8 mouse cellular contexts compared by ENCODE assay signal in the genomic region with DNA sequence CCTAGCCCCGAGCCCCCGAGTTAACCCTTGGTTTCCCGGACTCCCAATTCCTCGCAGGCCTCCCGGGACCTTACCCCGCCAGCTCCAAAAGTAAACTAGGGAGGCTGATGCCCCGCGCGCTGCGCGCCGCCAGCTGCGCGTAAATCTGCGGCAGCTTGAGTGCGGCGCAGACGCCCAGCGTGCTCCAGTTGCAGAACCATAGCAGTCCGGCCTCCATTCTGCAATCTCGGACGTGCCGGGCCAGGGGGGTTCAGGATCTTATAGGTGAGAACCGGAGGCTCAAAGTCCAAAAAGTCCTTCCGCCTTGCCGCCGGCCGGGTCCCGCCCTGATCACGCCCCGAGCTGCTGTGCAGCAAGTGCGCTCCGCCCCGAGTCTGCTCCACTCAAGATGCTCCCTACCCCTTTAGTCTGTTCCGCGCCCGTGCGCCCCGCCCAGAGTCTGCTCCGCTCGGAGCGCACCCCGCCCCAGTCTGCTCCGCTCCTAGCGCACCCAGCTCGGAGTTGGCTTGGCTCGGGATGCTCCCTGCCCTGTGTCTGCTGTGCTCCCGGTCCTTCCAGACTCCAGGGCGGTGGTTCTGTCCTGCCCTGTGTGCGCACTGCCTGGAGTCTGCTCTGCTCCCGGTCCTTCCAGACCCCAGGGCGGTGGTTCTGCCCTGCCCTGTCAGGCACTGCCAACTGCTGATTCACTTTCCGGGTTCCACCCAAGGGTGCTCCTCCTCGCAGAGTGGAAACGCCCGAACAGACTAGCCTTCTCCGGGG. TPM values are rescaled to one million over a fixed set of nuclear protein-coding genes. Genes with fewer than 3 reads are reported as not detected.
A peak's percentile ranks its signal among the peaks of the same experiment; 100 is the strongest.
DNase-seq lines count a peak whose midpoint lies in the region; ATAC-seq and TF ChIP-seq lines count a peak whose summit lies in the region.

A gene (minus strand): TSS at position 670 of the 759 bp plus-strand sequence.

- 1% methylated on average over 57 of the region's 57 CpGs for WGBS in cerebellum, adult 2 months
- under 1% methylated on average over 57 of the region's 57 CpGs for WGBS in hindbrain, embryonic 10.5 days
- WGBS in lung, postnatal 0 days, result under 1% methylated on average over 57 of the region's 57 CpGs

- no peak for TF ChIP-seq RAD21 in MEL (IDR thresholded peaks at IDR 0.05; ENCODE audit: low read depth, low read length)

- H3K9me3 ChIP-seq in MEL (replicated peaks; ENCODE audit: insufficient read depth, low read length), result no peaks in the 10 kb centered on the region
- H3K9me3 ChIP-seq in hindbrain, embryonic 10.5 days, result no peaks in the 10 kb centered on the region
- no peaks in the 10 kb centered on the region for H3K9me3 ChIP-seq in lung, postnatal 0 days (ENCODE audit: low read length)

- peak within 1 kb of the TSS; percentile 47 for H3K27ac ChIP-seq in MEL (ENCODE audit: control insufficient read depth, low read depth, low read length)
- no peak within 1 kb of the TSS for H3K27ac ChIP-seq in cerebellum, adult 2 months (ENCODE audit: insufficient read depth, low read length)
- peak within 1 kb of the TSS; percentile 54 for H3K27ac ChIP-seq in hindbrain, embryonic 10.5 days
- H3K27ac ChIP-seq in lung, postnatal 0 days (ENCODE audit: low read length), result no peak within 1 kb of the TSS

- H3K4me3 ChIP-seq in MEL (ENCODE audit: control insufficient read depth in 1 of 2, insufficient read depth in 1 of 2, low read depth in 2 of 2, low read length in 2 of 2), result peak within 1 kb of the TSS; percentile 89 to 98
- H3K4me3 ChIP-seq in cerebellum, adult 2 months (replicated peaks; ENCODE audit: insufficient read depth, low read depth, low read length), result peak within 1 kb of the TSS; percentile 6
- H3K4me3 ChIP-seq in hindbrain, embryonic 10.5 days, result peak within 1 kb of the TSS; percentile 60
- H3K4me3 ChIP-seq in lung, postnatal 0 days (ENCODE audit: low read depth, low read length), result peak within 1 kb of the TSS; percentile 60

- peak within 1 kb of the TSS; percentile 85 for H3K4me2 ChIP-seq in lung, postnatal 0 days (replicated peaks; ENCODE audit: low read depth, low read length)

- DNase-seq in MEL (ENCODE audit: low read depth, low spot score), result peak; percentile 96
- DNase-seq in cerebellum, adult 2 months, result peak; percentile 47 to 55
- peak; percentile 78 for DNase-seq in hindbrain, embryonic 10.5 days (ENCODE audit: low spot score)
- DNase-seq in layer of hippocampus, adult 9-11 months, result peak; percentile 66
- peak; percentile 93 for DNase-seq in lung, postnatal 0 days (ENCODE audit: low spot score)
- peak; percentile 50 for DNase-seq in ovary, postnatal 10 days (ENCODE audit: low spot score)
- DNase-seq in thymus, postnatal 14 days, result peak; percentile 94

- peak within 1 kb of the TSS; percentile 76 for H3K9ac ChIP-seq in MEL (ENCODE audit: control insufficient read depth, low read depth, low read length, poor library complexity, severe bottlenecking)
- peak within 1 kb of the TSS; percentile 5; the same call in 1 of the 2 replicates for H3K9ac ChIP-seq in lung, postnatal 0 days (replicated peaks; ENCODE audit: low read depth)

- no peaks in the 10 kb centered on the region for H3K27me3 ChIP-seq in MEL (ENCODE audit: control insufficient read depth in 1 of 2, insufficient read depth in 2 of 2, low read length in 2 of 2)
- peaks cover 2% of the 10 kb centered on the region; the same call in 1 of the 2 replicates for H3K27me3 ChIP-seq in cerebellum, adult 2 months (ENCODE audit: control insufficient read depth, insufficient read depth, low read length)
- peaks cover 53% of the 10 kb centered on the region for H3K27me3 ChIP-seq in hindbrain, embryonic 10.5 days (ENCODE audit: insufficient read depth, poor library complexity, severe bottlenecking)
- H3K27me3 ChIP-seq in lung, postnatal 0 days (replicated peaks; ENCODE audit: insufficient read depth, low read length), result 0 out of 2 replicates have a peak, but pooled peaks cover 6% of the 10 kb centered on the region

- peak; percentile 56 to 75; a peak in 3 of 4 replicates for TF ChIP-seq POLR2A in MEL (IDR thresholded peaks at IDR 0.05; ENCODE audit: control insufficient read depth in 1 of 2, insufficient read depth in 1 of 2, low read depth in 1 of 2, low read length in 2 of 2, poor library complexity in 1 of 2)
- no peak for TF ChIP-seq POLR2A in cerebellum, adult 2 months (IDR thresholded peaks at IDR 0.05; ENCODE audit: borderline replicate concordance, insufficient read depth, low read length)

- H3K4me1 ChIP-seq in MEL (ENCODE audit: control insufficient read depth in 1 of 2, insufficient read depth in 2 of 2, low read length in 2 of 2), result peaks cover 3 to 13% of the 10 kb centered on the region in 2 experiments; a peak in 3 of 4 replicates
- H3K4me1 ChIP-seq in cerebellum, adult 2 months (ENCODE audit: control insufficient read depth, insufficient read depth, low read length), result no peaks in the 10 kb centered on the region; the same call in 1 of the 2 replicates
- peaks cover 22% of the 10 kb centered on the region for H3K4me1 ChIP-seq in hindbrain, embryonic 10.5 days (replicated peaks)
- H3K4me1 ChIP-seq in lung, postnatal 0 days (ENCODE audit: insufficient read depth, low read depth, low read length), result peaks cover 8% of the 10 kb centered on the region

- 0 out of 4 replicates have a peak, but pooled peaks of 1 of the 2 experiments have one; percentile 17 for TF ChIP-seq EP300 in MEL (IDR thresholded peaks at IDR 0.05; ENCODE audit: low read depth in 1 of 2, low read length in 2 of 2)
- peak; percentile 33; the same call in 1 of the 2 replicates for TF ChIP-seq EP300 in lung, postnatal 0 days (IDR thresholded peaks at IDR 0.05)

- TF ChIP-seq CTCF in MEL (IDR thresholded peaks at IDR 0.05 in 2 of 3, conservative IDR thresholded peaks at IDR 0.05 in 1 of 3; ENCODE audit: control insufficient read depth in 1 of 3, insufficient read depth in 1 of 3, low read depth in 2 of 3, low read length in 3 of 3, poor library complexity in 1 of 3, severe bottlenecking in 1 of 3), result no peak
- TF ChIP-seq CTCF in cerebellum, adult 2 months (IDR thresholded peaks at IDR 0.05; ENCODE audit: borderline replicate concordance, insufficient read depth, low read depth, low read length), result no peak
- no peak for TF ChIP-seq CTCF in lung, postnatal 0 days (IDR thresholded peaks at IDR 0.05)

- peak; percentile 78 for ATAC-seq in frontal cortex, adult (ENCODE audit: low TSS enrichment)
- peak; percentile 95 for ATAC-seq in lung, postnatal 0 days

- H3K79me2 ChIP-seq in MEL (ENCODE audit: control insufficient read depth, insufficient read depth, low read length, poor library complexity), result no peaks in the 10 kb centered on the region; the same call in 1 of the 2 replicates

- no peaks in the 10 kb centered on the region for H3K36me3 ChIP-seq in MEL (ENCODE audit: control insufficient read depth in 1 of 2, insufficient read depth in 2 of 2, low read length in 2 of 2)
- peaks cover 7% of the 10 kb centered on the region for H3K36me3 ChIP-seq in hindbrain, embryonic 10.5 days
- H3K36me3 ChIP-seq in lung, postnatal 0 days (ENCODE audit: insufficient read depth, low read length), result no peaks in the 10 kb centered on the region

TF ChIP-seq in MEL, 35 proteins besides CTCF, POLR2A, EP300 and RAD21:
- TF ChIP-seq SIN3A (IDR thresholded peaks at IDR 0.05; ENCODE audit: low read length) (peak; percentile 39), NELFE (IDR thresholded peaks at IDR 0.05; ENCODE audit: low read depth, low read length) (0 out of 2 replicates have a peak, but pooled peaks have one; percentile 36), GATA1 (IDR thresholded peaks at IDR 0.05; ENCODE audit: low read depth, low read length) (no peak), NRF1 (IDR thresholded peaks at IDR 0.05; ENCODE audit: insufficient read depth, low read depth, low read length, poor library complexity, severe bottlenecking) (peak; percentile 55; the same call in 1 of the 2 replicates), ELF1 (IDR thresholded peaks at IDR 0.05; ENCODE audit: low read depth, low read length) (peak; percentile 71), CHD2 (IDR thresholded peaks at IDR 0.05; ENCODE audit: low read length) (no peak), TCF12 (IDR thresholded peaks at IDR 0.05; ENCODE audit: low read depth, low read length) (no peak), JUND (IDR thresholded peaks at IDR 0.05; ENCODE audit: low read depth, low read length) (no peak), MXI1 (IDR thresholded peaks at IDR 0.05; ENCODE audit: low read depth, low read length) (no peak; the same call in 1 of the 2 replicates), RCOR1 (IDR thresholded peaks at IDR 0.05; ENCODE audit: low read depth, low read length) (no peak), KAT2A (conservative IDR thresholded peaks at IDR 0.05; ENCODE audit: low read depth, low read length) (no peak), USF2 (IDR thresholded peaks at IDR 0.05; ENCODE audit: borderline replicate concordance in 1 of 2, insufficient read depth in 1 of 2, low read depth in 1 of 2, low read length in 2 of 2) (no peak)
TF ChIP-seq in MEL: peak in this region for 4.

RNA-seq across cellular contexts. Expression of the gene that starts here (rescaled TPM):
- total RNA-seq in MEL (2012; rRNA removed), result 5.2 and 5.7 TPM in 2 replicates
- 10 to 100 TPM in 1 of 2 experiments, not detected in 1; 13.1 TPM for polyA plus RNA-seq in MEL (2012; ENCODE audit: insufficient read depth in 1 of 2, insufficient read length in 2 of 2, low read depth in 1 of 2, low replicate concordance in 2 of 2, missing spikeins in 1 of 2)
- polyA plus RNA-seq in cerebellum, adult 2 months (2012; rRNA removed), result 0.62 and 1.4 TPM in 2 replicates
- polyA plus RNA-seq in hindbrain, embryonic 10.5 days (2016; fragmentation: Nextera tagmentation; extraction: Ambion mirVana), result 3.6 and 4.2 TPM in 2 replicates
- 10.6 and 11.5 TPM in 2 replicates for polyA plus RNA-seq in lung, postnatal 0 days (2015; fragmentation: Nextera tagmentation; extraction: Ambion mirVana)

Comparison
In these comparisons a context has a peak if more than half of its experiments do, and no peak if none do; other contexts are left out.
1. H3K27ac ChIP-seq: peak in MEL (single experiment) and hindbrain, embryonic 10.5 days (single experiment); none in cerebellum, adult 2 months (single experiment) and lung, postnatal 0 days (single experiment).
2. H3K4me3 ChIP-seq: peak in every context shown above with its lines; median percentile 94 in MEL; 60 in hindbrain, embryonic 10.5 days; 60 in lung, postnatal 0 days; 6 in cerebellum, adult 2 months.
3. Peak in every context shown above with its lines, with median percentiles within 50 percentile points of each other: DNase-seq.